Mouse (Mus musculus) adrenal gland, adult 2 months (tissue): ENCODE results near the gene Clasp1. TPM values are rescaled to one million over a fixed set of nuclear protein-coding genes. Genes with fewer than 3 reads are reported as not detected.

Experiments
- DNase-seq: peaks from one replicate; pipeline ENCODE4 v3.0.0; 2021
- polyA plus RNA-seq: library from polyadenylated mRNA; depleted of rRNA; stranded (reverse); fragments of >200 nt; gene quantifications from 2 replicates; pipeline ENCODE4 v1.2.3, GENCODE M21; 2012
- total RNA-seq, 2 experiments: library from RNA; stranded (reverse); gene quantifications; 2 replicates each; pipeline ENCODE4 v1.2.3; 2021

The Clasp1 gene
- total and polyA plus RNA-seq, 3 experiments: 14.9 to 42.9 (median 36.0) TPM

DNA sequence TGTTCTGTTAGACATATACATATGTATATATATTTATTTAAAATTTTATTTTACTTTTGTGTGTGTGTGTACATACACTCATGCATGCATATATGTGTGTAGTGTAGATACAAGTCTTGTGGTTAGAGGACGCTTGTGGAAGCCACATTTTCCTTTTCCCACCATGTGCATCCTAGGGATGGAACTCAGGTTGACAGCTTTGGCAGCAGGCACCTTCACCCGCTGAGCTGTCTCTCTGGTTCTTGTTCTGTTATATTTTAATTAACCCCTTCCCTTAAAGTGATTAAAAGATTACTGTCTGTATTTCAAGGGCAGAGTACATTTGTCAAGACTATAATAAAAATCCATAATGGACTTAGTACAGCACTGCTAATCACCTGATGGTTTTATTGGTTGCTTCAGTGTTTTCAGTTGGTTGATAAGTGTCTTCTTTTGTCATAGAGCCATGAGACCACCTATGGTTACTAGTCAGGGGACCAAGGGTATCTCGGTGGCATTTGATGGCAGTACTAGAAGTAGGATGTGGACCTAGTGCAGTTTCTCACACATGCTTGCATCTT lies 62.1 kb downstream of the Clasp1 start:
- DNase-seq: no peak

DNA sequence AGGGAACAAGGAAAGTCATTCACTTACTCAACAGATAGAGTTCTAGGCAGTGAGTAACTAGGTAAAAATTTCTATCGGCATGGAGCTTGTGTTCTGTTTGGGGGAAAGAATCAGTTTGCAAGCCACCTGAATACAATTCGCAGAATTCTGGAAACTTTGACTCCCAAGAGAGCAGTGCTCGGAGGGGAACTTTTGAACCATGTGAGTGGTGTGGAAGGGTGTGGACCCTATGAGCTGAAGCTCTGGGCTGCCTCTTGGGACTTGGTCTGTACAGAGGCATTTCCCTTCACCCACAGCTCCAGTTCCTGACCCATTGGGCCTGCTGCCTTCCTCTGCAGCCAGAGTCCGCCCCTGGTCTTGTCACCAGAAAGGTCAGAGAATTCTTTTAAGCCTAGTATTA lies 64.7 kb downstream of the Clasp1 start:
- peak; percentile 14 for DNase-seq

DNA sequence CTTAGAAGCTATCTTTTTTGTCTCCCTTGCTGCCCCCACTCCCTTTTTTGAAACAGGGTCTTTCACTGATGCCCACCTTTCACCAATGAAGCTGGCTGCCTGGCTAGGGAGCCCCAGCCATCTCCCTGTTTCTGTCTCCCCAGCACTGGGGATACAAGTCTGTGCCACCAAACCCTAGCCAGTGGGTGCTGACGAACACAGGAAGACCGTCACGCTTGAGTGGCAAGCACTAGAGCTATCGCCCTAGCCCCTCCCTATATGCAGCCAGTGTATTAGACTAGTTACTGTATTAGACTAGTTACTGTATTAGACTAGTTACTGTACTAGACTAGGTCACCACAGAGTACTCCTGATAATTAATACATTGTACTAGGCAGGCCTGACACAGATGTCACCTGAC lies 66.0 kb downstream of the Clasp1 start:
- DNase-seq: no peak

DNA sequence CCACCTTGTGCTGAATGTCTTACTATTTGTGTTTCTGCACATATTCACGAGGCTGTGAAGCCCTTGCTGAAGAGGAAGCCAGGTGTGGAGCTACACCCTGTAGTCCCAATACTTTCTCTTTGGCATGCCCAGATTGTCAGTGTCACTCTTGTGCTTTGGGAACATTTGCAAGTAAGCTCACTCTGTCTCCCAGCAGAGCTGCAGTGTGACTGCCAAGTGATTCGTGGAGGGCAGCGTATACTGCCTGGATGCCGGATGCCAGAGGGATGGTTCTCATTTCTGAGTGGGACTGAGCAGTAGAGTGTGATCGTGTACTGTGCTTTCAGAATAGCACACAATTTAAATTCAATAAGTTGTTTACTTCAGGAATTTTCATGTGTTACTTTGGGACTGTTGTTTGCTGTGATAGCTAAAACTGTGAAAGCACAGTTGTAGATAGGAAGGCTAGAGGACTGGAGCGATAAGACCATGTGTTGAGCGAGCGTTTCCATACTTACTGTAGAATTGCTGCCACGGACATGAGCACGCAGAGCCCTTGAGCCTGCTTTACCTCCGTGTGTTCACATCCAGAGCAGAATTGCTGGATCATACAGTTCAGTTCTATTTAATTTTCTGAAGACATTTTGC lies 68.5 kb downstream of the Clasp1 start:
- no peak for DNase-seq

DNA sequence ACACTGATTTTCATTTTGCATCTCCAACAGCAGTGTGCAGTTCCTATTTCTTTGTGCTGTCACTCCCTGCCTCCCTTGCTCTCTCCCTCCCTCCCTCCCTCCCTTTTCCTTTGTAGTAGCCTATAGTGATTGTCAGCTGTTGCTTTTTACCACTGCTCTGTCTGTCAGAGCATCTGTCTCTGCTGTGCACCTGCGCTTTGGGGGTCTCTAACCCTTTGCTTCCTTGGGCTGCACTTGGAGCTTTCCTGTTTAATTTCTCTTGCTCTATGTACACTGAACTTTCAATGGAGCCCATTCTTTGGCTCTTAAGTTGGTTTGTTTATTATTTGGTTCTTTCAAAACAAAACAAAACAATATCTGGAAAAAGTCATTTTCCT lies 69.0 kb downstream of the Clasp1 start:
- DNase-seq: no peak

DNA sequence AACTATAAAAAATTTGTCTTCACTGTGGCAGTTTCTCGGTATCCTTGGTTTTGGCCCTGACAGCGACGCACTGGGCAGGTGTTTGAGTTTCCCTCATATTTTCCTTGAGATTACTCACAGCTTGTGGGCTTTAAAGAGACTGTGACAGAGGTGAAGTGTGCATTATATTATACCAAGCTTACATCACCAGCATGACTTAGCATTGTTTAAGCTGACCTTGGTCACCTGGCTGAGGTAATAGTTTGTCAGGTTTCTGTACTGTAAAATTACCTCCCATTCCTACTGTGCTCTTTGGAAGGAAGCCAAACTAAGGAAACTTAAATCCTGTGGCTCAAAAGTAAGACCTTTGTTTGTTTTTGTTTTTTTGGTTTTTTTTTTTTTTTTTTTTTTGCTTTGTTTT lies 69.4 kb downstream of the Clasp1 start:
- no peak for DNase-seq

DNA sequence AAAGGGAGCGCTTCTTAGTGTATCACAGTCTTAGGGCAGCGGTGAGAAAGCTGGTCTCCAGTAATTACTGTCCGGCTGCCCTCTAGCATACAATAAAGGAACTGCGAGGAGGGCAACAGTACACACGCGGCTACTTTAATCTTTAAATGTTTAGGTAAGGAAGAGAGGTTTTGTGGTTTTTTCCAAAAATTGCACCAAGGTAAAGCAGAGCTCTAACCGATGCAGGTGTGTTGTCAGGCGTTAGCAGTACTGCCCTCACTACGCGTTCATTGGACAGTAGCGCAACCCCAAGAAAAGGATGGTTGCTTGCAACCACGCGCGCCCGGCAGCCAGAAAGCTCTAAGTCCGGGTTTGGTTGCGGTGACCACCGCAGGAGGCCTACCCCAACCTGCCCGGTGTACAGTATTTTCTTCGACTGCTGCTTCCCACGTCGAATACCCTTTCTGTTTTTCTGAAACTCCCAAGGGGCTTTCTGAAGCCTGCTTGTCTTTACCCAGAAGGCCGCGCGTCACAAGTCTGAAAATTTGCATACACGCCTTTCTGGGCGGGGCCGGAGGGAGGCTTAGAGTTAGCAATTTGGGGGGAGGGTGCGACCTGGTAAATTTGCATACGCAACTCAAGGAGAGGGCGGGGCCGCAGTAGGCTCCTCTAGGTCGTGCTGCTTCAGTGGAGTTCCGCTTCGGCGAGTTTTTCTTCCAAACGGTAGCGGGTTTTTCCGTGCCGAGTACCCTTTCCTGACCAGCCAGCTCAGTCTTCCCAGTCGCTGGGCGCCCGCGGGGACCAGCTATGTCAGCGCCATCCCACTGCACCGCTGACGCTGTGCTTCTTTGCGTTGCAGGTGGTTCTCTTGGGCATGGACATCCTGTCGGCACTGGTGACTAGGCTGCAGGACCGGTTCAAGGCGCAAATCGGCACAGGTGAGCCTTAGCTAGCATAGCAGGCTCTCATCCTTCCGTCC lies 70.4 kb downstream of the Clasp1 start:
- peak; percentile 94 for DNase-seq

DNA sequence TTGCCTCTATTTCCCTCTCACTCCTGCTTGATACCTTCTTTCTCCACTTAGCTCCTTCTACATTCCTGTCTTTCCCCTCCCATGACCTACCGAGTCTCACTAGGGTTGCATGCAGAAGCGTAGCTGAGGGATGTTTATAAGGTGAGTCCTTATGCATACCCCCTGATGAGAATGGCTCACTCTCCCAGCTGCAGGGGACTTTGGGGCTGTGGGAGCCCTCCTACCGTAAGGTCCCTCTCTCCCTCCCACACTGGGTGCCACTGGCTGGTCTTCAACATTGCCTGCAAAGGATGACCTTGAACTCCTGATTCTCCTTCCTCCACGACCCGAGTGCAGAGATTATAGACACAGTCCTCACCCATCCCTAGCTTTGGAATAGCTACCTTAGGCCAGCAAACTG lies 71.9 kb downstream of the Clasp1 start:
- DNase-seq: no peak

DNA sequence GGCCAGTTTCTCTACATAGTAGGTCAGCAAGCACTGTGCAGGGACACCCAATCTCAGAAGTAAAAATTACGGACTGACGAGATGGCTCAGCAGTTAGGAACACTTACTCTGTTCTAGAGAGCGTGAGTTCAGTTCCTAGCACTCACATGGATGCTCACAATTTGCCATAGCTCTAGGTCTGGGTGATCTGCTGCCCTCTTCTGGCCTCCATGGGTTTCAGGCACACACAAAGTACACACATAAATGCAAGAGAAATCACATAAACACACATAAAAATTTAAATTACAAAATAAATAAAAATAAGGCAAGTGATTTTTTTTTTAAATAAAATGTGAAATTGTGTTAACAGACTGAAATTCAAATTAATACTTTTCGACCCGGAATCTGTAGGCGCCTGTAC lies 77.2 kb downstream of the Clasp1 start:
- no peak for DNase-seq

DNA sequence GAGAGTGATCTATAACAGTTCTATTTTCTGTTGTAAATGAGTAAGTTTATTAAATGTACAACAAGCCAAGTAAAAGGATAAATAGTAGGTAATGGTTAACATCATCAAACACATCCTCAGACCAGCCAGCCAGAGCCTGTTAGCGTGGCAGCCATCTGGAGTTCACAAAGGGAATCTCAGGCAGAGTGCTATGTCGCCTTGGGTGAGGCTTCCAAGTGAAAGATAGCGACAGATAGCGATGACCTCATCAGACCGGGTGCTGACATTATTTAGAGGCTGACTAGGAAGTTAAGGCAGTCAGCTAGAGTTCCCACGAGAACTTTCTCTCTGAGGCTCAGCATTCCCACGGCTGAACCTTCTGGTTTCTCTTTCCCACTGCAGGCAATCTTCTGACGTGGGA lies 83.5 kb downstream of the Clasp1 start:
- no peak for DNase-seq

DNA sequence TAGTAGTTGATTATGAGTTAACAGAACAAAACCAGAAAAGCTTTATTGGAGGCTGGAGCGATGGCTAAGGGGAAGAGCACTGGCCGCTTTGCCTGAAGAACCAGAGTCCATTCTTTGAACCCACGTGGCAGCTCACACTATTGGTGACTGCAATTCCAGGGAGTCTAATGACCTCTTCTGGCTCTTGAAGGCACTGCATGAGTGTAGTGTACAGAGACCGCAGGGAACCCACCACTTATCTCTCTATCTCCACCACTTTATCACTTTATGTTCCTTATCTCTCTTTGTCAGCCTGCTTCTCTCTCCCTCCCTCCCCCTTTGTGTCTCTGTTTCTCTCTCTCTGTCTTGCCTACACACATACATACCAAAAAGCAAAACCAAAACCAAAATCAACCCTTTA lies 88.1 kb downstream of the Clasp1 start:
- DNase-seq: peak; percentile 46

DNA sequence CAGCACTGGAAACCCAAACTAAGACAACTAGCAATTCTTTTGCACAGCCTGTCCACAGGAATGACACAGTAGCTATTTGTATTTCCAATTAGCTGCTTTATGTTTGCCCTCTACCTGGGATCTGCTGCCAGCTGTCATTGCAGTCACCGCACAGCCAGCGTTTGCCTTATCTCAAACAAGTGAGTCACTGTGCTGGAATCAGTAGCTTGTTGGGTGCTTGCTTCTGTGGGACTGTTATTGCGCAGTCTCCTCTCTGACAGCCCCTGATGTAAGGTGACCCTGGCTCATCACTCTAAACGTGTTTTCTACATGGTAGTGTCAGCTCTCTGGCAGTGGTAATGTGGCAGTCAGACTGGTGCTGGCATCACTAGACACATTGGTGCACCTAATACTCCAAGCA lies 90.4 kb downstream of the Clasp1 start:
- peak; percentile 57 for DNase-seq

DNA sequence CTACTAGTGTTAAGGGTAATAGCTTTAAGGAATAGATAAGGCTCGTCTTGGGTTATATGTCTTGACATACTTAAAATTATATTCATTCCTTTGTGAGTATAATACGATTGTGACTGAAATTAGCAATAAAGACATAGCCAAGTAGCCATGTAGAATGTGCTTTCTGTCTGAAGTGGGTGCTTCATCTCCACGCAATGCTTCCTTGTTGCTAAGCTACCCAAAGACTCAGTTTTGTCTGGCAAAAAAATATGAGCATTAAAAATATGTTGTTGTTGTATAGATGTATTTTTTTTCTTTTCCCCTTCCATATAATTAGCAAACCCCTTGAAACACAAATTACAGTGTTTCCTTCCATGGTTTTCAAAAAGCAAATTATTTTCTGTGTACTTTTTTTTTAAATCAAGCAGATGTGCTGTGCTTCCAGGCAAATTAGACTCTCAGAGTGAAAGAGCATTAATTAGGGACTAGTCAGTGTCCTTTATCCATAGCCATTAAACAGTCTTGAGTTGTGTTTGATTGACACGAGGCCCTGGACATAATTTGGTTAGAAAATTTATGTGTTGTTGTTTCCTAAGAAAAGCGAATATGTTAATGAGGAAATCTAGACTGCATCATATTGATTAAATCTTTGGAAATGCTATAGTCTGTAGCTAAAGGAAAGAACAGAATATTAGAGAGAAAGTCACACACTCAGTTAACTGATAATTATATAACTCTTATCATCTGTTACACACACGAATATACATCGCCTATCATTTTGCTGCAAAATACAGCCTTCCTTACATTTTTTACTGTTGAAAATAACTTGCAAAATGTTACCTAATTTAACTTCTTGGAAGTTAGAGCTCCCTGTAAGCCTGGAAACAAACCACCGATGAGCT lies 91.9 kb downstream of the Clasp1 start:
- DNase-seq: no peak

DNA sequence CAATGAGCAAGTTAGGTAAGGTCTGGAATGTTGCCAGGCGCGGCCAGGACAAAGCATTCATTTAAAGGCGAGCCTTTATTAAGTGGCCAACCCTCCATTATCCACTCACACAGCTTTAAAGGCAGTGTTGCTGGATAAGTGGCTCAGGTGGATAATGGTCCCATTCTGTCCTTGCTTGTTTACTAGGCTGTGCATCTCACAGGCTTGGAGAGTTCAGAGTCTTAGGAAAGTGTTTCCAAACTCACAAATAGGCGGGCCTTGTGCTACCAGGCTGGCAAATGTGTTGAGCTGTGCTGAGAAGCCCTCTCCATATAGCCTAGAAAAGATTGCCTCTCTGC lies 92.5 kb downstream of the Clasp1 start:
- DNase-seq: no peak

DNA sequence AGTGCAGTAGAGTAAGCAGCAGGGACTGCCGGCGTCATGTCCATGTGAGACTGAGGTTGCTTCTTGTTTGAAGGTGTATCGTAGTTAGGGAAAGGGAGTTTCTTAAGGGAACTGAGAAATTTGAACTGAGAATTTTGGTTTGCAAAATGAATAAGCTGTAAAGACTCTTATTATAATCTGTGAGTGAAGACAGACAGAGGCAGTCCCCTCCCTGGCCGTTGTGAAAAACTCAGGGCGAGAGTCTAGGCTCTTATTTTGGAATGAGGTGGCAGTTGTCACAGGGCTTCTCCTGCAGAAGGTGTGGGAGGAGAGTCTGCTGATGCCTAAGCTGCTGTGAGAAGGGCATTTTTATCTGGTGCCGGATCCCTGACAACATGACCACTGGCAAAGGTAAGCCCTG lies 92.8 kb downstream of the Clasp1 start:
- DNase-seq: no peak

DNA sequence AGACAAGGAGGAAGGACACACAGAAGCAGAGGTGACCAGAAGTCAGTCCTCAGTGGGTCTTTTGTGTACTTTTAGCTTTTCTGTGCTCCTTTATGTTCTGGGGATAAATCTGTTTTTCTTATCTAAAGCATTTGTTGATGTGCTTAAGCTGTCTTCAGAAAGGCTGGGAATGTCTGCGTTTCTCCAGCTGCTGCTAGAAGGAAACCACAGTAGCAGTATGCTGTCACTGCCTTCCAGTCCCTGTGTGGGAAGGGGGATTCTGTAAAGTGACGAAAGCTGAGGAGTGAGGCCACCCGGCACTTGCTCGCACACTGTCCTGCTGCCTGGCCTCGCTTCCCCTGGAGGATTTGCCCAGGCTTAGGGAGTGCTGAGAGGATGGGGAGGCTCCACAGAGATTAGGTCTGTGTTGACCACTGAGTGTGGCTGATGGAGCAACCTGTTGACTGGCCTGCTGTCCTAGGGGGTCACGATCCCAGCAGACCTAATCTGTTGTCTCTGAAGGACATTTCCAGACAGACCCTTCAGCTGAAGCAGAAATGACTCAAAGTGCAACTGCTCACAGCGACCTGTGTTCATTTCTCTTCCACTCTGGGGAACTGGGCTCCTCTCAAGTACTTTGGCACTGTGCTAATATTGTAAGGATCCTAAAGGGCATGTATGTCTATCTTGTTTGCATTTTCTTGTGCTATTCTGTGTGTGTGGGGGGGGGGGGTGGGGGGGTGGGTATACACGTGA lies 93.6 kb downstream of the Clasp1 start:
- no peak for DNase-seq

DNA sequence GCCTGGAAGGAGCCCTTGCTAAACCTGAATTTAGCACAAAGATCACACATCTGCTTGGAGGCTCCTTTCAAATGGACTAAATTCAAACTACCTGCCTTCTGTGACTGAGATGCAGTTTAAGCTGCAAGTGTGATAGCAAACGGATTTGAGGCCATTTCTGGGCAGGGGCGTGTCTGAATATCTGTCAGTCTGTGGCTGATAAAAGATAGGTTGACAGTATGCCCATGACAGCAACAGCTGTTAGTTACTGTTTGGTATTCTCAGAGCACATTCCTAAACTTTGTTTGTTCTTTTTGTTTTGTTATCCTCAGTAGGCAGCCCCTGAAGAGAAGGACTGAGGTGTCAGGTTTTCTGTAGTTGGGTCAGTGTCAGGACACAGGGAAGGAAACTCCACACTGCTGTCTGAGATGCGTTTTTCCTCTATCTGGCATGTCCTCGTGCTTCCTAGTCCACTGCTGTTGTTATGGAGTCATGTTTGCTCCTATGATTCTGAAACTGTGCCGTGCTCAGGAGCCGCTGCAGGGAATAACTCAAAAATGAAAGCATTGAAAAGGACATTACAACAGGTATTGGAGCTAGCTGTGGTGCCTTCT lies 94.7 kb downstream of the Clasp1 start:
- DNase-seq: no peak

DNA sequence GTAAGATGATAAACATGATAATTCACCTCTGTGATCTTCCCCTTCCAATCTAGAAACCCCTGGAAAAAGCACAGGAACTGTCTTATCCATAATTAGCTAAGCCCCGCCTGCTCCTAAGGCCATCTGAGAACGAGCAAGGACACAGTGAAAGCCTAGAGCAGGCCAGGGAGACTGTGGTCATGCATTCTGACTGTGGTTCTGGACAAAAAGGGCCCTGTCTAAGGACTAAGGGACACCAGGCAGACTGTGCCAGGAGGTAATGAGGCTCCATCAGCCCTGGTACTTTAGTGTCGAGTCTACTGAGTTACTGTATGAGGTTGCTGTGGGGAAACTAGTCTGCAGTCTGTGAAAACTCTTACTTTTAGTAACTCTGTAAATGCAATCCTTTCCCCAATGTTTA lies 96.7 kb downstream of the Clasp1 start:
- DNase-seq: peak; percentile 14

DNA sequence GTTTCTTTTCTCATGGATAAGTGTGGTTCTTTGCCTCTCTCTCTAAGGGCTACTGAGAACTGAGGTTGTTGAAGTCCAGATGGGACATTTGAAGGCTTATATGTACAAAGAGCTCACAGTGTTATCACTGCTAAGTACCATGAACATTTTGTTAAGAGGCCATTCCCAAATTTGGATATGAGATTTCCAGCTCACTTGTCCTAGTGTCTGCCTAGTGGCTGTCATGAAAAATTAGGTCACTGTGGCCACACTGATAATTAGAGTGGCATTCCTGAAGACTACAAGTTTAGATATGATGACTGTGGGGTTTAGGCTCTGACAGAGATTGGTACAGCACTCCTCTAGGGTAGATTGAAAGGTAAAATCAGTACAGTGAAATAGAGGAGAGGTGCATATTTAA lies 97.2 kb downstream of the Clasp1 start:
- DNase-seq: no peak

DNA sequence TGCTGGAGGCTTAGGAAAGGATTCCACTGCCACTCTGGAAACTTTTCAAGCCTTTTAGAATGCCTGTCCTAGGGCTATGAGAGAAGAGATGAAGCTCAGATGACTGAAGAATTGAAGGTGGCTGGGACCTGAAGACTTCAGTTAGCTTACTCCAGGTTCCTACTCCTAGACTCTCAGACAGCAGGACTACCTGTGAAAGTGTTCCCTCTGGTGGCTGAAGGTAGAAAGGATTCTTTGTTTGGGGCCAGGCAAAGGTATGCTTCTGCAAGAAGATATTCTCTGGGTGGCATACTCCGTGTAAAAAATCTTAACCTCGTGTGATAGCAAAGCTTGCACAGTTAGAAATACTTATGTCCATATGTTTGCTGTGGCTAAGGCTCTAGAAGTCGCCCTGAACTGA lies 104.0 kb downstream of the Clasp1 start:
- no peak for DNase-seq

DNA sequence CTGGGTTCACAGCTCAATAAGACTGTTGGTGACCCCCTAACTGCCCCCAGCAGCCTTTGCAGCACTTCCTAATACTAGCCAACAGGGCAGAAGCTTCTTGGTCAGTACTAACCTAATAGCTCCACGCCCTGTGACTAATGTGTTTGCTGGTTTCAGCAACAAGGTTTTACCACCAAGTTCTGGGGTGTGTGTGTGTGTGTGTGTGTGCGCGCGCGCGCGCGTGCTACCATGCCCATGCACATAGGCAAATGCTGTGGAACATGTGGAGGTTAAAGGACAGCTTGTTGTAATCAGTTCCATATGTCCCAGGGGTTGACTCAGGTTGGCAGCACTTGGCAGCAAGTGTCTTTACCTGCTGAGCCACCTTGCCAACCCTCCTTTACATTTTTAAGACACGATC lies 105.7 kb downstream of the Clasp1 start:
- no peak for DNase-seq
